Mouse (Mus musculus) brain, embryonic 14.5 days (tissue): ENCODE data around the gene App. TPM values are rescaled to one million over a fixed set of nuclear protein-coding genes. Genes with fewer than 3 reads are reported as not detected.
A peak's percentile ranks its signal among the peaks of the same experiment; 100 is the strongest.

ENCODE experiments used
- DNase-seq: peaks from one replicate; pipeline ENCODE4 v3.0.0-alpha.2; 2011; ENCODE audit warnings: low read depth
- CTCF ChIP-seq: fragments of 200-500 bp; IDR thresholded peaks from 2 replicates; pipeline ENCODE4 v1.5.1; 2012; ENCODE audit warnings: inconsistent platforms, mild to moderate bottlenecking, moderate library complexity, borderline replicate concordance; ENCODE audit not compliant: insufficient read depth, insufficient read length; ENCODE audit errors: extremely low read depth
- POLR2A ChIP-seq: fragments of 200-500 bp; IDR thresholded peaks from 2 replicates; pipeline ENCODE4 v1.6.1; 2012; ENCODE audit warnings: mild to moderate bottlenecking, inconsistent platforms, borderline replicate concordance; ENCODE audit not compliant: poor library complexity, insufficient read depth, insufficient read length, severe bottlenecking; ENCODE audit errors: extremely low read depth
- polyA plus RNA-seq: library from polyadenylated mRNA; depleted of rRNA; stranded (reverse); fragments of >200 nt; gene quantifications from 2 replicates; pipeline ENCODE4 v1.2.3, GENCODE M21; 2012

The App gene
- polyA plus RNA-seq, 1 experiment = 485 TPM

- no peak for TF ChIP-seq POLR2A
- TF ChIP-seq CTCF = no peak
- no peak for DNase-seq
Measured at GRCm38 (mm10) chr16:85149509-85149871, 24.1 kb downstream of the App start.

GRCm38 (mm10) chr16:85148615-85149508, 24.7 kb downstream of the App start:
- no peak for DNase-seq
- TF ChIP-seq CTCF (no peak), POLR2A (no peak)

GRCm38 (mm10) chr16:85147440-85147839, 26.1 kb downstream of the App start:
- TF ChIP-seq CTCF = no peak
- no peak for TF ChIP-seq POLR2A
- DNase-seq = no peak

GRCm38 (mm10) chr16:85145771-85146178, 27.8 kb downstream of the App start:
- peak; percentile 45 for DNase-seq
- TF ChIP-seq POLR2A = no peak
- no peak for TF ChIP-seq CTCF

GRCm38 (mm10) chr16:85145369-85145768, 28.2 kb downstream of the App start:
- TF ChIP-seq POLR2A (no peak), CTCF (no peak)
- no peak for DNase-seq

GRCm38 (mm10) chr16:85144401-85144800, 29.2 kb downstream of the App start:
- TF ChIP-seq POLR2A (no peak), CTCF (no peak)
- no peak for DNase-seq

- DNase-seq = no peak
- TF ChIP-seq POLR2A (no peak), CTCF (no peak)
Measured at GRCm38 (mm10) chr16:85143863-85144262, 29.7 kb downstream of the App start.

GRCm38 (mm10) chr16:85143188-85143587, 30.4 kb downstream of the App start:
- DNase-seq = peak; percentile 66
- TF ChIP-seq POLR2A (no peak), CTCF (no peak)

GRCm38 (mm10) chr16:85141404-85141803, 32.2 kb downstream of the App start:
- TF ChIP-seq CTCF (no peak), POLR2A (no peak)

GRCm38 (mm10) chr16:85139178-85139604, 34.4 kb downstream of the App start:
- no peak for TF ChIP-seq CTCF
- no peak for TF ChIP-seq POLR2A
- peak; percentile 63 for DNase-seq

More at GRCm38 (mm10) chr16:85141404-85141803, 32.2 kb downstream of the App start:
- no peak for DNase-seq

- DNase-seq = no peak
- TF ChIP-seq POLR2A (no peak), CTCF (no peak)
Measured at GRCm38 (mm10) chr16:85137348-85137747, 36.2 kb downstream of the App start.

- TF ChIP-seq POLR2A (no peak), CTCF (no peak)
- no peak for DNase-seq
Measured at GRCm38 (mm10) chr16:85136046-85136445, 37.5 kb downstream of the App start.

- peak; percentile 51 for DNase-seq
- TF ChIP-seq POLR2A (no peak), CTCF (no peak)
Measured at GRCm38 (mm10) chr16:85133468-85133881, 40.1 kb downstream of the App start.

- DNase-seq = no peak
- TF ChIP-seq CTCF (no peak), POLR2A (no peak)
Measured at GRCm38 (mm10) chr16:85133057-85133456, 40.5 kb downstream of the App start.

- DNase-seq = no peak
- no peak for TF ChIP-seq CTCF
- no peak for TF ChIP-seq POLR2A
Measured at GRCm38 (mm10) chr16:85132182-85132581, 41.4 kb downstream of the App start.
